Mouse (Mus musculus) retina, postnatal 1 day (tissue): Measurements from ENCODE around the gene Nup210.

Experiments used
- DNase-seq: peaks from one replicate; pipeline ENCODE4 v3.0.0-alpha.2; 2012

Gene Nup210

GRCm38 (mm10) chr6:91116244-91117145, at the start of gene Nup210:
Gene Nup210 (minus strand): TSS chr6:91116829.
- DNase-seq = peak; percentile 99

DNA sequence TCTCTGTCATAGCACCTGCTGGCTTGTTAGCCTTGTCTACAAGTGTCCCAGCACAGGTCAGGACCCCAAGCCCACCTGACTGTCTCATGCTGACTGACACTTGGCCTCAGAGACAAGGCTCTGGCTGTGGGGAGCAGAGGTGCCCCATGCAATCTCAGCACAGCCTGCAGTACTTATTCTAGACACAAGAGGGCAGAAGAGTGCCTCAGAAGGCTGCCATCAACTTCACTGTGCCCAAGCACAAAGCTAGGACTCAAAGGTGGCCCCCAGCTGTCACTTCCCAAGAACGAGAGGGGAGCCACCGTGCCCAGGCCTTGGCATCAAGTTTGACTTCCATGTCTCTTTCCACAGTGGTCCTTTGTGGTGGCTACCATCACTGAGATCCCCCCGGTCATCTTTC, 48.6 kb upstream of the Nup210 start:
- DNase-seq = peak; percentile 84

DNA sequence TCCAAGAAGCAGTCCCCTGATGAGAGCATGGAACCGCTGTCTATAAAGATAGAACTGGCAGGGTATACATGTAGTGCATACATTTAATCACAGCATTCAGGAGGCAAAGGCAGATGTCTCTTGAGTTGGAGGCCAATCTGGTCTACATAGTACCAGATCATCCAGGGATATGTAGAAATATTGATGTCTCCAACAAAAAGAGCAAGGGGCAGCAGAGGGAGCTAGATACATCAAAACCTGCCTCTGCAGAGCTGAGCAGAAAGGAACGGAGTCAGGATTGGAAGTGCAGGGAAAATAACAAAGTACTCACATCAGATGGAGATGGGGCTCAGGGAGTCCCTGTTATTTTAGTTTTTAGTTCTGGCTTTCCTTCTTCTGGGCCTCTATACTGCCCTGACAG, 48.0 kb upstream of the Nup210 start:
- DNase-seq = no peak

- no peak for DNase-seq
Measured at GRCm38 (mm10) chr6:91163195-91163911, 46.7 kb upstream of the Nup210 start.

- no peak for DNase-seq
Measured at GRCm38 (mm10) chr6:91162314-91162713, 45.7 kb upstream of the Nup210 start.

DNA sequence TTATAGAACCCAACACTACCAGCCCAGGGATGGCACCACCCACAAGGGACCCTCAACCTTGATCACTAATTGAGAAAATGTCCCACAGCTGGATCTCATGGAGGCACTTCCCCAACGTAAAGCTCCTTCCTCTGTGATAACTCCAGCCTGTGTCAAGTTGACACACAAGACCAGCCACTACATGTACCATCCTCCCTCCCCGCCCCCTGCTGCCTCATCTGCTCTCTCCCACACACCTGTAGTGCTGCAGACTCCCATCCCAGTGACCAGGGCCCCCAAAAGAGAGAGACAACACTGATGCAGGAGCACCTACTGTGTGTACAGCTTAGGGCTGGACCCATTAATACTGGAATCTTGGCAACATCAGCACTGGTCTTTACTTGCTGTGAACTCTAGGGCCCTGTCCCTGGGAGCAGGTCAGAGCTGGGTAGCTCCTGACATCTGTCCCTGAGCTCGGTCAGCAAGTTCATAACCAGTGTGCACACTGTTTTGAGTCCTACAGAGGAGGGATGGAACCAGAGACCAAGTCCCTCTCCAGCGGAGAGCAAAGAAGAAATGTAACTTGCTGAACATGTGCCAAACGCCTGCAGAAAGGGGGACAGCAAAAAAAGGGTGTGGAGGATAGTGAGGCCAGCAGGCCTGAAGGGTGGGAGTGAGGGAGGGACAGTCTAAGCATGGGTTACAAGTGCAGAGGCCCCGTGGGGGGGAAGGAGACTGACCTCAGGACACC, 45.0 kb upstream of the Nup210 start:
- DNase-seq = no peak

DNA sequence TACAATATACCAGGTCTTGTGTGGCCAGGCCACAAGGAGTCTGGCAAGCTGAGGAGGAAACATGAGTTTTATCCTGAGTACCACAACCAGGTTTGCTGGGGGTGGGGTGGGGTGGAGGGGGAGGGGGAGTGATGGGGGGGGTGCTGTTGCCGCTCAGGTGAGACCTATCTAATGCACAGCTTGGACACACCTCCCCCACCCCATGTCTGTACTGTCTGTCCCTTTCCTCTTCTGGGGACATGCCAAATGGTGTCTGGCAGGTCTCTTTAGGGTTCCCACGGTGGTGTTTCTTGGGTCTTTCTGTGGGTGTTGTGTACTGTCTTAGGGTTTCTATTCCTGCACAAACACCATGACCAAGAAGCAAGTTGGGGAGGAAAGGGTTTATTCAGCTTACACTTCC, 44.3 kb upstream of the Nup210 start:
- DNase-seq = no peak

GRCm38 (mm10) chr6:91160399-91160798, 43.8 kb upstream of the Nup210 start:
- peak; percentile 91 for DNase-seq

DNA sequence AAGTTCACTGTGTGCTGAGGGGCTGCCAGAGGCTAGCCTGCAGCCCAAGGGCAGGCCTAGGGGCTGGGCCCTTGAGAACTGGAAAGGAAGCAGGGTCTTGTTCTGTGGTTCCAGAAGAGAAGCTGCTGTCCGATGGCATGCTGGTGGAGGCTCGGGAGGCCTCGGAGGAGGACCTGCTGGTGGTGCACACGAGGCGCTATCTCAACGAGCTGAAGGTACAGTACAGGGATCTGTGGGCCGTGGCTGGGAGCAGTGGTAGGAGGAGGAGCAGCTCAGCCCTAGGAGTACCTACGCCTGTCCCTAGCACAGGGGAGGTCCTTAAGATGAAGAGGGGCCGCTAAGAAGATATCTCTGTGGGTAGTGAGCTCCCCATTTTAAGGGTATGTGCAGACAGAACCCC, 42.4 kb upstream of the Nup210 start:
- DNase-seq = no peak

DNA sequence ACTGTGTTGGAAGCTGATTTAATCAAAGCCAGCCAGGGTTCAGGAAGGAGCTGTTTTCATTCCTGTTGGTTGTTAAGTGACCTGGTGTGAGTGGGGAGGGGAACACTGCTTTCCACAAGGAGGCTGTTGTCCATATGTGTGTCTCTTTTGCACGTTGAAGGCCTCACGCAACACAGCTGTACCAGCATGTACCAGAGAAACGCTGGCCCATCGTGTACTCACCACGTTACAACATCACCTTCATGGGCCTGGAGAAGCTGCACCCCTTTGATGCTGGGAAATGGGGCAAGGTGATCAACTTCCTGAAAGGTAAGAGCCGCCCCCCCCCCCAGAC, 40.6 kb upstream of the Nup210 start:
- DNase-seq = no peak

DNA sequence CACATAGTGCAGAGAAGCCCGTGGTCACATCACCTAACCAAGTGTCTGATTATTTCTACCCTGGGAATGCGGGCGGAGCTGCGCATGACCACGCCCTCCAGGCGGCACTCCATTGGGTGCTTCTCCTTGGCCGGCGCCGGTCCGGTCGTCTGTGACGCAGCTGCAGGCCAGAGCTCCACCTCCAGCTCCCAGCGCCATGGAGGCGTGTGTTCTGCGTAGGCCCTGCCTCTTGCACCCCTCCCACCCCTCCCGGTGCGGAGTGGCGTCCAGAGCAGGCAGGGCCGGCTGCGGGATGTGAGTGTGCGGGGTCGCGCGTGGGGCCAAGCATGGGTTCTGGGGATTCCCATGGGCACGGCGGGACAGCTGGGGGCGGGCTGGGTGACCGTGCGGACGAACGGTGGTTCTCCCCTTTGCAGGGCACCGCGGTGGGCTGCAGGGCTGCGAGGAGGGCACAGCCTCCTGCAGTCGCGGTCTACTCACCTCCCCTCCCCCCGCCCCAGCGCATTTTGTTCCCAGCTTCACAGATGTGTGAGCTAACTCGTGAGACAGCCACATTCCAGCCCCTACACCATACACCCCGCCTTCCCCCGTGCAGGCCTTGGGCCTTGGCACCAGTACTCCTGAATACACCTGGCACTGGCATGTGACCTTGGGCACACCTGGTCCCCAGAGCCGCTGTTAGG, 40.1 kb upstream of the Nup210 start, which contains the start of gene Hdac11:
Hdac11 (plus strand) TSS at position 112 of the 683 bp plus-strand sequence.
- peak; percentile 96 for DNase-seq

- peak; percentile 79 for DNase-seq
Measured at GRCm38 (mm10) chr6:91156062-91156461, 39.4 kb upstream of the Nup210 start.

DNA sequence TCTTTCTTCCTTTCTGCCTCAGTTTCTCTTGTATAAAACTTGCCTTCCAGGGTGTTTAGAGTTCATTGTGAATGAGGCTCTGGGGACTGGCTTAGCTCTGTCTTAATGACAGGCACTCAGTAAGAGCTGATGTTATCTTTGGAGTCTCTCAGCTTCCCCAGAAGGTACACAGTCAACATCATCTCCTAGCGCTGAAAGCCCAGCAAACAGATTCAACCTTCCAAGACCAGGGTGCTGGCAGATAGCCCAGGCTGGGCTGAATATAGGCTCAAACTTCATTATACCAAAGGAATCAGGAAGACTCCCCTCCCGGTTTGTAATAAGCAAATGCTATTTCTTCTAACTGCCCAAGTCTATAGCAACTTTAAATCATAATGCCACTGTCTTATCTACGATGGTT, 38.7 kb upstream of the Nup210 start:
- no peak for DNase-seq

DNA sequence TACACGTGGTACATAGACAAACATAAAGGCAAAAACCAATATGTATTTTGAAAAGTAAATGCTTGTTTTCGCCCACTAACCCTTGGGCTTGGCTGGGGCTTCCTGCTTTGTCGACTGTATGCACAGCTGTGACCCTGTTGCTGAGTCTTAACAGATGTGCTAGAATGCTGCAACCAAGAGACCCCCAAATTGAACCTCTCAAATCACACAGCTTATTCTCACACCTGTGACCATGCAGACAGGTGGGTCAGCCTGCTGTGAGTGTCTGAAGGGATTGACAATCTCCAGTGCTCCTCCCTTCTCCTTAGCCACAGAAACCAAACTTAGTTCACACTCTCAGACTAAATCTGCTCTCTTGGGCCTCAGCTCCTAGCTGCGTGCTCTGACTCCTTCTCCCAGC, 38.1 kb upstream of the Nup210 start:
- no peak for DNase-seq

DNA sequence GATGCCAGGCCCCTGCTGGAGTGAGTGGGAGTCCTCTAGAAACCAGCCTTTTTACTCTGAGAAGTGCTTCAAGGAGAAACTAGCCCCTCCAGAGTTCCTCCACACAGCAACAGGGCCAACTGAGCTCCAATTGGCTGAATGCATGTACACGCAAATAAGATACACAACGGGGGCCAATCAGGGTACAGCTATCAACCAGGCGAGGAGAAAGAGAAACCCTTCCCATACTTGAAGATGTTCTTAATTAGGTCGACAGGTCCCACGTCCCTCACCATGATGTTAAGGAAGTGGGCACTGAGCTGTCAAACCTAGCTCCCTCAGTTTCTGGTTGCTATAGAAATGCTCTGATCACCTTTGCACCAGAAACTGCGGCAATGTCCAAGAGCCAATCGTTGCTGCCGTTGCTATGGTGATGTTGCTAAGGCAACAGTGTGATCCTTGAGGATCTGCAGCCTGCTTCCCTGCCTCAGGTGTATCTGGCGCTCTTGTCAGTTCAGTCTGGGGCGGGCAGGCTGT, 37.0 kb upstream of the Nup210 start:
- peak; percentile 87 for DNase-seq

DNA sequence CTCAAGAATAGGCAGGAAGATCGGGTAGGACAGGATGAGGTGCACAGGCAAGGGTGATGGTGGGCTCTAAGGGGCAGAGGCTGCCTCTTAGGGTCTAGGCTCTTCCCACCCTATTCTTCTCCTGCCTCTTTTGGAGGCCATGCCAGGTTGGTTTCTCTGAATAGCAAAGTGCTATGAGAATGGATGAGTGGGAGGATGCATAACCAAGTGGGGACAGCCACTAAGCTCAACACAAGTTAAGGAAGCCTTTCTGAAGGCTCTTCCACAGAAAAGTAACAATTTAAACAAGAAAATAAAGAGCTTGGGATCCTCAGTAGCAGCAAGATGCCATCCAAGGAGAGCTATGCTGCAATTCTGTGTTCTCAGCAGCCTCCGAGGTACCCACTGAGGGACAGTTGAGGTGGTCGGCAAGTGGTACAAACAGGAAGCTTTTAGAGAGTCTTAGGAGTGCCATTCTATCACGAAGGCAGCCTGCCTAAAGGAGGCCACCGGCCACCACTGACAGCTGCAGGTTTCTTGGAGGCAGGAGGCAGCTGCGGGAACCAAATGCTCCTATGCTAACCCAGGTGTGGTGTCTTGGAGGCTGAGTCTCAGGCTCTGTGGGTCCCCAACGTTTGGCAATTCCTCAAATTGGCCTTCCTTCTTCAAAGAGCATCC, 36.4 kb upstream of the Nup210 start:
- DNase-seq = no peak

- DNase-seq = peak; percentile 72
Measured at GRCm38 (mm10) chr6:91147152-91147770, 30.6 kb upstream of the Nup210 start.

DNA sequence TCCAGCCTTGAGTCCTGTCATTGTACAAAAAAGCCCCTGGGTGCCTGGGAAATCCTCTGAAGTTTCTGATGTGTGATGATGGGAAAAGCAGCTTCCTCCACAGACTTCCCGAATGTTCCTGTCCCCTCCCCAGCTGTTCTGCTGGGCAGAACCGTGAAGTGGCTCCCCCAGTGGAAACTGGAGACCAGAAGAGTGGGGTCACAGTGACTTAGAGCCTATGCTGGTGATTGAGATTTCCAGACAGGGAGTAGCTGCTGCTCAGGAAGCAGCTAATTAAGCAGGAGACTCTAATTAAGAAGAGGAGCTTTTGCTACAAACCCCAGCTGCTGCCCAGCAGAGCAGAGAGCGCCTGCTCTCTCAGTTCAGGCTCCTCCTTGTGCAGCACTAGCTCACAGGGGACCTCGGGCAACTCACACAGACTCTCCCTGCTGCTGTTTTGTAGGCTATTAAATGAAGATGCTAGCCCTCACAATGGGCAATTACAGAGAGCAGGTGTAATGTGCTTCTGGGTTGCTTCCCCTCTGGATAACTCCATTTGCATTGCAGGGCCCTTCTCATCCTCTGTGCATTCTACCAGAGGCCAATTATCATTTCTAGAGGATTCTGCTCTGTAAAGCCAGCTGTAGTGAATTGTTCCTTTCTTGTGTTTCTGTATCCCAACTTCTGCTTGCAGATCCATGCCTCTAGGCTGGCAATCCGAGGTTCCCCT, 30.0 kb upstream of the Nup210 start:
- DNase-seq = peak; percentile 80

GRCm38 (mm10) chr6:91145572-91145971, 28.9 kb upstream of the Nup210 start:
- no peak for DNase-seq

GRCm38 (mm10) chr6:91145056-91145455, 28.4 kb upstream of the Nup210 start:
- DNase-seq = no peak

DNA sequence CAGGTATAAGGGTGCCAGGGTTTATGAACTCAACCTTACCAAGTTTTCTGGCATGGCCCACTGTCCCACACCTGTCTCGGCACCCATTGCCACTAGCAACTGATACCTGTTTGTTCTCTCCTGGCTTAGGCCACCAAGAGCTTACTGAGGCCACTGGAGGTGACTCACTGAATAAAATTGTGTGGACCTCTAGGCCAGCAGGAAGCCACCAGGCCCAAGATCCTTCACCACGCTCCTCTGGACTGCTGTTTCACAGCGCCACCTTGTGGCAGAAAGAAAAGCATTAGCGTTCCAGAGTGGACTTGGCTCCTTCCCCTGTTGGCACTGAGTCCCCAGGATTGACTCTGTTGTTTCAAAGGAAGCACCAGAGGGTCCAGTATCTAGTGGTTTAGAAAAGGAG, 23.2 kb upstream of the Nup210 start:
- DNase-seq = peak; percentile 80
